Mouse (Mus musculus) kidney, adult 10 weeks (tissue): Measurements from ENCODE around the gene Pgrmc1. TPM values are rescaled to one million over a fixed set of nuclear protein-coding genes. Genes with fewer than 3 reads are reported as not detected.

Source experiments
- polyA plus RNA-seq: library from polyadenylated mRNA; stranded (reverse); fragments of 350-450 nt; fragmentation: Illumina TruSeq; extraction: RNeasy Lipid Tissue Mini Kit (QIAGEN cat#74804); gene quantifications from one replicate; pipeline ENCODE4 v1.2.3, GENCODE M21; 2014; ENCODE audit warnings: low read depth, low replicate concordance

Pgrmc1 gene
- 930 TPM for polyA plus RNA-seq

DNA sequence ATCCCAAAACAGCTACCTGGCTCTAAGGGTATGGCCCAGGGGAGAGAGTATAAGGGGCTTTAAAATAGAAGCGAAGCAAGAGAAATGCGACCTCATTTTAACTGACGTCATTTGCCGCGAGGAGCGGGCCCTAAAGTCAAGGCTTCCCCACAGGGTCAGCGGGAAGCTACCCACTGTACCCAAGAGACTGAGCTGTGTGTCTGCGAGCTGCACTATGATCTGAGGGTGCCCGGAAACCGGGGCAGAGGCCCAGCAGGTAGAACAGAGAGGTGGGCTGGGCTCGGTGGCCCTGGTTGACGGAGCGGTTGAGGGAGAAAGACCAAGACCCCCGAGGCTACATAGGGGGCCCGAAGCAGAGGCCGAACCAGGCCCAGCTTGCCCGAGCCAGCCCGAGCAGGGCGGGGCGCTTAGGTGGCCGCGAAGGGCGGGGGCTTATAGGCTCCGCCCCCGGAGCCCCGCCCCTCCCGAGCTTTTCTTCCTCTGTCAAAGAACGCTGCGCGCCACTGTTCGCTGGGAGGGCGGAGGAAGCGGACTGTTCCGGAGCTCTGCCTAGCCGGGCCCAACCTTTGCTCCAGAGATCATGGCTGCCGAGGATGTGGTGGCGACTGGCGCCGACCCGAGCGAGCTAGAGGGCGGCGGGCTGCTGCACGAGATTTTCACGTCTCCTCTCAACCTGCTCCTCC is at the start of gene Pgrmc1:
Gene Pgrmc1, plus strand, starts transcription at position 500 of the 683 bp plus-strand sequence.

DNA sequence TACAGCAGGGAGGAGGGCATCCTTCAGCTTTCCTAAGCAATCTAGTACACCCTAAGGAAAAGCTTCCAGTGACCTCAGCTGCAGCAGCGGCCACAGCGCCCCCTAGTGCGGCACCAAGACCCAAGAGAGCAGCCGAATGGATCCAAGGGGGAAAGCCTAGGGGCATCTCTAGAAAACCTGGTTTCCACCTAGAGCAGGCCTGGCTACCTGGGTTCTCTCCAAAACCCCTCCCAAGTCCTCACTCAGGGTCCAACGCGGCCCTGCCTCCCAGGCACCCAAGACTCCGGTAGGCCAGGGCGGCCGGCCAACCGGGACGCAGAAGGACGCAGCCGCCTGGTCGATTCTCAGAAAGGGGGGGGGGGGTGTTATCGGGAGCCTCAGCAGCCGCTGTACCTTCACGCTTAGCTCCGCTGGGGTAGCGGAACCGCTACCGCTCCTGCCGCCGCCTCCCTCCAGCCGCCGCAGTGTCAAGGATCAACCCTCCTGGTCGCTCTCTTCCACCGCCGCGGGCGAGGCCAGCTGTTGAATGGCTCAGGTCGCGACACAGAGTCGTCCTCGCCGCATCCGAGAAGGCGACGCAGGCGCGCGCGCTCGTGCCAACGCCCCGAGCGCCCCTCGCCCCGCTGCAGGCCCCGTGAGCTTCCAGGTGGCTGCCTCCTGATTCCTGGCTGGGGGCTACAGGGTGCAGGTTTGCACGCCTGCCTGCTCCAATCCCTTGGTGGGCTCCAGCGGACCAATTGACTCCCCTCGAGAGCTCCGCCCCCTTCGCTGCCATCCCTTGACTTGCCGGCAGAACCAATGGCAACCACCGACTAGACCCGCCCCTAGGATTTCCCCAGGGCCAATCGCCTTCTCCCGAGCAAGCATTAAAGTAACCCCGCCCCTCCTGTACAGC is 46.9 kb downstream of the Pgrmc1 start, which contains the start of gene Akap17b:
Gene Akap17b, minus strand, starts transcription at position 739 of the 895 bp plus-strand sequence.

Other genes with a start within 250 kb of the Pgrmc1 start
- gene Gm6268, start 196.9 kb upstream of the Pgrmc1 start, polyA plus RNA-seq = not detected
- gene Gm14569, start 106.4 kb upstream of the Pgrmc1 start, polyA plus RNA-seq = not detected
- gene Akap17b, start 47.2 kb downstream of the Pgrmc1 start, polyA plus RNA-seq = 8.5 TPM
- gene Slc25a43, start 145.5 kb downstream of the Pgrmc1 start, polyA plus RNA-seq = 0.81 TPM
- 1,636 TPM for gene Slc25a5, start 197.4 kb downstream of the Pgrmc1 start, polyA plus RNA-seq